Mouse (Mus musculus) spleen, postnatal 36 days (tissue): ENCODE measurements at regions not wholly inside any gene's neighbourhood (a gene's known extent, or its start where the extent isn't known, plus 50 kb on each side); places are given as distances from the start of the nearest gene placed in this dataset.
"Not testable (repeated sequence)": the region's sequence is repeated elsewhere in the genome, so short reads cannot be mapped to it uniquely, and the experiment has no call there.

ENCODE experiments used
- DNase-seq, 2 experiments: peaks; one replicate each; pipeline ENCODE4 v3.0.0; 2022; ENCODE audit warnings: low spot score in 2 of 2, mixed read lengths in 1 of 2

- no peak for DNase-seq
Measured at GRCm38 (mm10) chr5:64585076-64585786, 218.0 kb upstream of the Klf3 start.

- DNase-seq = no peak
Measured at GRCm38 (mm10) chr5:64586316-64586715, 216.9 kb upstream of the Klf3 start.

GRCm38 (mm10) chr5:64586933-64587332 lies 216.3 kb upstream of the Klf3 start:
- DNase-seq = no peak

- peak; percentile 60 to 75 for DNase-seq
Measured at GRCm38 (mm10) chr5:64587895-64588738, 215.1 kb upstream of the Klf3 start.

- not testable (repeated sequence) for DNase-seq
Measured at GRCm38 (mm10) chr5:64588768-64589167, 214.4 kb upstream of the Klf3 start.

GRCm38 (mm10) chr5:64590036-64590435 lies 213.2 kb upstream of the Klf3 start:
- no peak for DNase-seq

- DNase-seq = peak; percentile 56 to 71
Measured at GRCm38 (mm10) chr5:64590747-64591146, 212.4 kb upstream of the Klf3 start.

GRCm38 (mm10) chr5:64591792-64592191 lies 211.4 kb upstream of the Klf3 start:
- no peak for DNase-seq

- no peak for DNase-seq
Measured at GRCm38 (mm10) chr5:64595220-64595619, 208.0 kb upstream of the Klf3 start.

- DNase-seq = no peak
Measured at GRCm38 (mm10) chr5:64595751-64596344, 207.3 kb upstream of the Klf3 start.

- DNase-seq = no peak
Measured at GRCm38 (mm10) chr5:64597021-64597420, 206.2 kb upstream of the Klf3 start.

GRCm38 (mm10) chr5:64597451-64597850 lies 205.7 kb upstream of the Klf3 start:
- no peak for DNase-seq

- no peak for DNase-seq
Measured at GRCm38 (mm10) chr5:64598606-64599005, 204.6 kb upstream of the Klf3 start.

- DNase-seq = no peak
Measured at GRCm38 (mm10) chr5:64599015-64599414, 204.2 kb upstream of the Klf3 start.

- peak; percentile 79 to 84 for DNase-seq
Measured at GRCm38 (mm10) chr5:64599865-64600288, 203.3 kb upstream of the Klf3 start.

- DNase-seq = no peak
Measured at GRCm38 (mm10) chr5:64600392-64600791, 202.8 kb upstream of the Klf3 start.

GRCm38 (mm10) chr5:64600811-64601210 lies 202.4 kb upstream of the Klf3 start:
- DNase-seq = no peak

- DNase-seq = no peak
Measured at GRCm38 (mm10) chr5:64601285-64601684, 201.9 kb upstream of the Klf3 start.

- no peak for DNase-seq
Measured at GRCm38 (mm10) chr5:64601832-64602231, 201.4 kb upstream of the Klf3 start.

GRCm38 (mm10) chr5:64602356-64602936 lies 200.7 kb upstream of the Klf3 start:
- no peak for DNase-seq

GRCm38 (mm10) chr5:64602996-64603755 lies 200.0 kb upstream of the Klf3 start:
- DNase-seq = no peak
